Mouse (Mus musculus): ENCODE measurements around the gene Asns. TPM values are rescaled to one million over a fixed set of nuclear protein-coding genes. Genes with fewer than 3 reads are reported as not detected.

Gene Asns
- 30.0 and 38.9 TPM in 2 replicates for polyA plus RNA-seq (2015; fragmentation: Nextera tagmentation; extraction: Ambion mirVana)

DNA sequence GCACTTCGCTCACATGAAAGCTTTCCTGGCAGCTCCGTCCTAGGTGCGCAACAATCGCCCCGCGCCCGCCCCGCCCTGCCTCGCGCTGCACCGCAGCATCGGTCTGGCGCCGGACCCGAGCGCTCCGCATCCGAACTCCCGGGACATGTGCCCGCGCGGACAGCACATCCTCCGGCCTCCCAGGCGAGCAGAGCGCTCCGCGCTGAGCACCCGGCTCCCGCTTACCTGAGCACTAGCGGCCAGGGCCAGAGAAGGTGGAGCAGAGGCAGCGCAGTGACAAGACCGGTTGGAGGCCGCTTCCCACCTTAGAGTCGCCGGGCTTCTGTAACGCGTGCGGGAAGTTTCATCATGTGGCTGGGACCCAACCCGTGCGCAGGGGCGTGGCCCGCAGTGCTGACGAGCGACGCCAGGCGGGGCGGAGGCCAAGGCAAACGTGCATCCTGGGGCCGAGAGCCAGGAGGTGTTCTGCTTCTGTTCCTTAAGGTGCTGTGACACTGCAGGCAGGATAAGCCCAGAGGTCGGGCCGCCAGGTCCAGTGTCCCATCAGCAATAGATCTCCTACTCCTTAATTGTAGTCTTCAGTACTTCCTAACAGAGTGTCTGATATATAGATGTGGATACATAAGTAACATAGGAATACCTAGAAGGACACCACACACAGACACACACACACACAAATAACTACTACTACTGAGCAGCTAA lies at the start of gene Asns:
Gene Asns, minus strand, starts transcription at position 371 of the 702 bp plus-strand sequence.

Other genes with a start within 250 kb of the Asns start
- 1.5 and 1.6 TPM in 2 replicates for gene Tac1, start 138.4 kb downstream of the Asns start, polyA plus RNA-seq (2015; fragmentation: Nextera tagmentation; extraction: Ambion mirVana)
- gene C1galt1, start 151.6 kb upstream of the Asns start, polyA plus RNA-seq (2015; fragmentation: Nextera tagmentation; extraction: Ambion mirVana) = 2.4 and 2.6 TPM in 2 replicates